Mouse (Mus musculus): ENCODE data around the gene Slc29a4.

The Slc29a4 gene

GRCm38 (mm10) chr5:142739941-142740340 is 47.6 kb downstream of the Slc29a4 start:
- no peak for DNase-seq (ENCODE audit: low spot score in 2 of 2)

GRCm38 (mm10) chr5:142747026-142747629 is 54.8 kb downstream of the Slc29a4 start:
- DNase-seq (ENCODE audit: low spot score in 2 of 2): no peak

GRCm38 (mm10) chr5:142750173-142750572 is 57.9 kb downstream of the Slc29a4 start:
- no peak for DNase-seq (ENCODE audit: low spot score in 2 of 2)

- DNase-seq (ENCODE audit: low spot score in 2 of 2): no peak
Observed at GRCm38 (mm10) chr5:142752241-142752640, 59.9 kb downstream of the Slc29a4 start.

- DNase-seq (ENCODE audit: low spot score in 2 of 2): no peak
Observed at GRCm38 (mm10) chr5:142759786-142760185, 67.5 kb downstream of the Slc29a4 start.

GRCm38 (mm10) chr5:142761326-142761983 is 69.1 kb downstream of the Slc29a4 start:
- no peak for DNase-seq (ENCODE audit: low spot score in 2 of 2)

- no peak for DNase-seq (ENCODE audit: low spot score in 2 of 2)
Observed at GRCm38 (mm10) chr5:142762082-142762807, 69.9 kb downstream of the Slc29a4 start.

GRCm38 (mm10) chr5:142764306-142764705 is 72.0 kb downstream of the Slc29a4 start:
- DNase-seq (ENCODE audit: low spot score in 2 of 2): no peak

- no peak for DNase-seq (ENCODE audit: low spot score in 2 of 2)
Observed at GRCm38 (mm10) chr5:142764889-142765288, 72.6 kb downstream of the Slc29a4 start.

GRCm38 (mm10) chr5:142766708-142767107 is 74.4 kb downstream of the Slc29a4 start:
- no peak for DNase-seq (ENCODE audit: low spot score in 2 of 2)

GRCm38 (mm10) chr5:142767937-142768336 is 75.6 kb downstream of the Slc29a4 start:
- peak in 1 of 2 experiments; percentile 50 for DNase-seq (ENCODE audit: low spot score in 2 of 2)

GRCm38 (mm10) chr5:142768352-142769267 is 76.3 kb downstream of the Slc29a4 start:
- no peak for DNase-seq (ENCODE audit: low spot score in 2 of 2)

- DNase-seq (ENCODE audit: low spot score in 2 of 2): no peak
Observed at GRCm38 (mm10) chr5:142769641-142770040, 77.3 kb downstream of the Slc29a4 start.

- DNase-seq (ENCODE audit: low spot score in 2 of 2): no peak
Observed at GRCm38 (mm10) chr5:142771034-142771433, 78.7 kb downstream of the Slc29a4 start.

- DNase-seq (ENCODE audit: low spot score in 2 of 2): no peak
Observed at GRCm38 (mm10) chr5:142771964-142772363, 79.7 kb downstream of the Slc29a4 start.

Data from urinary bladder, adult 18-20 months (tissue).